Mouse (Mus musculus) limb, embryonic 13.5 days (tissue): ENCODE data around the gene Nr2c2. TPM values are rescaled to one million over a fixed set of nuclear protein-coding genes. Genes with fewer than 3 reads are reported as not detected.
"Not testable (repeated sequence)": the region's sequence is repeated elsewhere in the genome, so short reads cannot be mapped to it uniquely, and the experiment has no call there.

ENCODE experiments used
- ATAC-seq: fragments of 200-750 bp; cut with Nextera tagmentation; 2 replicates; pipeline ENCODE4 v1.8.0; 2017; ENCODE audit warnings: low read depth, moderate number of reproducible peaks, moderate TSS enrichment; ENCODE audit not compliant: low FRiP score
- H3K27ac ChIP-seq: fragments of 300-500 bp; sonication (generic); 2 replicates; pipeline ENCODE4 v1.5.1; 2015; ENCODE audit warnings: inconsistent platforms, mild to moderate bottlenecking, moderate library complexity
- H3K27me3 ChIP-seq: fragments of 300-500 bp; sonication (generic); 2 replicates; pipeline ENCODE4 v1.6.1; 2015; ENCODE audit warnings: mild to moderate bottlenecking, inconsistent platforms
- H3K36me3 ChIP-seq: fragments of 300-500 bp; sonication (generic); 2 replicates; pipeline ENCODE4 v1.6.1; 2015; ENCODE audit warnings: inconsistent platforms, mild to moderate bottlenecking, moderate library complexity
- H3K4me1 ChIP-seq: fragments of 300-500 bp; sonication (generic); 2 replicates; pipeline ENCODE4 v1.6.1; 2015; ENCODE audit warnings: inconsistent platforms
- H3K4me2 ChIP-seq: fragments of 300-500 bp; sonication (generic); replicated peaks from 2 replicates; pipeline ENCODE4 v1.6.1; 2015; ENCODE audit warnings: inconsistent platforms, mild to moderate bottlenecking, moderate library complexity
- H3K4me3 ChIP-seq: fragments of 300-500 bp; sonication (generic); 2 replicates; pipeline ENCODE4 v1.5.1; 2015; ENCODE audit warnings: moderate library complexity, mild to moderate bottlenecking, inconsistent platforms
- H3K9ac ChIP-seq: fragments of 300-500 bp; sonication (generic); 2 replicates; pipeline ENCODE4 v1.6.1; 2015; ENCODE audit warnings: mild to moderate bottlenecking, inconsistent platforms
- H3K9me3 ChIP-seq: fragments of 300-500 bp; sonication (generic); 2 replicates; pipeline ENCODE4 v1.6.1; 2016; ENCODE audit warnings: inconsistent platforms
- WGBS: fragments of 180-500 bp; shearing (Covaris S2); methylation state at CpG from one replicate; pipeline ENCODE4 v1.1.7; 2015; 5-methylcytosine and 5-hydroxymethylcytosine counted together
- polyA plus RNA-seq: library from polyadenylated mRNA; unstranded; fragments of >200 nt; fragmentation: Nextera tagmentation; extraction: Ambion mirVana; gene quantifications from 2 replicates; pipeline ENCODE4 v1.2.1, GENCODE M21; 2015

Gene Nr2c2
- polyA plus RNA-seq, 1 experiment from 2014 or later, result 21.1 TPM

DNA sequence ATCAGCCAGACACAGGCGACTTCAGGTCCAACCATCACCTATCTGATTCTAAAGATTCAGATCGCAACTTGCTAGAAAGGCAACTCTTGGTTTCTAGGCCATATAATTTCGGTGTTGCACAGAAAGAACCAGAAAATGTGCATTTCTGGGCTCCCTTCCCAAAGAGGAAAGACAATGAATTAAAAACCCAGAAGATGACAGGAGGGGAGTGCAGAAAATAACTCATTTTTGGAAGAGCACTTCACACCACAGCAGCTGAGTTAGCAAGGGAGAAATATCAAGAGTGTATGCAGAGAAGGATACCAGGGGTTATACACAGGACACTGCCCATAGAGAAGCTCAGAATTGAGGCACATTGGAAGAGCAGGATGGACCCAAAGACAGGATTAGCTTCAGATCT, 6.3 kb upstream of the Nr2c2 start:
- Histone ChIP-seq H3K36me3 (no peaks in the 10 kb centered on the region), H3K4me1 (peaks cover 4% of the 10 kb centered on the region; the same call in 1 of the 2 replicates), H3K4me2 (no peak overlapping the region), H3K9ac (no peak overlapping the region), H3K27me3 (no peaks in the 10 kb centered on the region), H3K27ac (no peak overlapping the region), H3K4me3 (no peak overlapping the region), H3K9me3 (no peaks in the 10 kb centered on the region)
- 83% methylated on average over 3 of the region's 3 CpGs for WGBS
- ATAC-seq, result no peak

DNA sequence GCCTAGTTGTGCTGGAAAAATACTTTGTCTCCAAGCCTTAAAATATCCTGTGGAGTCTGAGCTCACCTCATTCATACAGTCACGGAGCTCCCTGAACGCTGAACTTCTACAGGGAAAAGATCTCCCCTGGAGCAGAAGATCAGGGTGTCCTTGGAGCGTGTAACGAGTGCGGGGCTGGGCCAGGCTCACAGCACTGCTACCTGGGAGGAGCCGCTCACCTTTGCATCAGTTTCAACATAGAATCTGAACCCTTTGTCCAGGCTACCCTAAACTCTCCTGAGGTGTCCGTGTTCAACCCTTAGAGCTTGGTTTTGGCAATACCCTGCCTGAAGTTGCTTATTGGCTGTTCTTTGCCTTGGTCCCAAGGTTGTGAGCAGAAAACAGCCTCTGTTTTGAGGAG, 2.0 kb upstream of the Nr2c2 start:
- H3K27me3 ChIP-seq, H3K4me3 ChIP-seq, H3K4me2 ChIP-seq, H3K36me3 ChIP-seq, ATAC-seq, H3K9ac ChIP-seq, H3K27ac ChIP-seq, H3K9me3 ChIP-seq: not testable (repeated sequence)
- 86% methylated on average over 7 of the region's 7 CpGs for WGBS
- peaks cover 25% of the 10 kb centered on the region for H3K4me1 ChIP-seq

DNA sequence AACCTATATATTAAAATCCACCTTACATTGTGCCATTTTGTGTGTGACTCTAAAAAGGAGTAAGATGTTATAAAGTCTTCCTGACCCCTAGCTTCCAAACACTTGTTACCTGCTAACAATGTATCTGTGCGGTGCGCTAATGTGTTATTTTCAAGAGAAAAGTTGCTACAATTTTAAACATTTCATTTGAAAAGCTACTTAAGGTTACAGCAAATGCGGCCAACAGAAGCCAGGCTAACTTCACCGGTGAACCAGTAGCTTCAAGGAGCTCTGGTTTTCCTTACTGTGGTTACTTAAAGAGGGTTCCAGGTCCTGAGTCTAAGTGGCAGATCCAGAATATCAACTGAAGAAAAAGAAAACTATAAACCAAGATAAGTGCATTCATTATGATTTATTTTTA, 1.2 kb upstream of the Nr2c2 start:
- 93% methylated on average over 4 of the region's 4 CpGs for WGBS
- Histone ChIP-seq H3K4me1 (peaks cover 34% of the 10 kb centered on the region), H3K27me3 (no peaks in the 10 kb centered on the region), H3K4me2 (peak overlapping the region; percentile 73; the same call in 1 of the 2 replicates), H3K9ac (no peak overlapping the region), H3K27ac (no peak overlapping the region), H3K36me3 (no peaks in the 10 kb centered on the region), H3K9me3 (no peaks in the 10 kb centered on the region), H3K4me3 (no peak overlapping the region)
- no peak for ATAC-seq

DNA sequence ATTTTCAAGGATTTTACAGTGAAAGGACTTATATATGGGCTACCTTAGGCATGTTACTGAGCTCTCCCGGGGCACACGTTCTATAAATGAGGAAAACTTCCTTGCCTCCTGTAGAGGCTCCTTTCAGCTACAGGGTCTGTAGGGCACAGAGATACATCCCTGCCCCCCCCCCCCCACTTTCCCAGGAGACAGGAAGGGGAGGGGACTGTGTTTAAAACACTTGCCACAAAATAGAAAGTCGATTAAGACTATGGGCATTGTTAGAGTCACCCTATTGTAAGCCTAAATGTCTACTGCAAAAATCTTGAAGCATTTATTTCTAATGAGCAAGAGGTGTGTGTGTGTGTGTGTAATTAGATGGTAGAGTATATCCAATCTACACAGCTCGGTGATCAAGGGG, 693 bp upstream of the Nr2c2 start:
- WGBS, result 5% methylated on average over 4 of the region's 4 CpGs
- H3K4me1 ChIP-seq, result peaks cover 38% of the 10 kb centered on the region
- H3K27me3 ChIP-seq, result no peaks in the 10 kb centered on the region
- no peak for ATAC-seq
- peak overlapping the region; percentile 73 for H3K4me2 ChIP-seq
- H3K36me3 ChIP-seq, result no peaks in the 10 kb centered on the region
- no peaks in the 10 kb centered on the region for H3K9me3 ChIP-seq
- H3K4me3 ChIP-seq, result peak overlapping the region; percentile 94
- H3K27ac ChIP-seq, result peak overlapping the region; percentile 99; the same call in 1 of the 2 replicates
- peak overlapping the region; percentile 98 for H3K9ac ChIP-seq

DNA sequence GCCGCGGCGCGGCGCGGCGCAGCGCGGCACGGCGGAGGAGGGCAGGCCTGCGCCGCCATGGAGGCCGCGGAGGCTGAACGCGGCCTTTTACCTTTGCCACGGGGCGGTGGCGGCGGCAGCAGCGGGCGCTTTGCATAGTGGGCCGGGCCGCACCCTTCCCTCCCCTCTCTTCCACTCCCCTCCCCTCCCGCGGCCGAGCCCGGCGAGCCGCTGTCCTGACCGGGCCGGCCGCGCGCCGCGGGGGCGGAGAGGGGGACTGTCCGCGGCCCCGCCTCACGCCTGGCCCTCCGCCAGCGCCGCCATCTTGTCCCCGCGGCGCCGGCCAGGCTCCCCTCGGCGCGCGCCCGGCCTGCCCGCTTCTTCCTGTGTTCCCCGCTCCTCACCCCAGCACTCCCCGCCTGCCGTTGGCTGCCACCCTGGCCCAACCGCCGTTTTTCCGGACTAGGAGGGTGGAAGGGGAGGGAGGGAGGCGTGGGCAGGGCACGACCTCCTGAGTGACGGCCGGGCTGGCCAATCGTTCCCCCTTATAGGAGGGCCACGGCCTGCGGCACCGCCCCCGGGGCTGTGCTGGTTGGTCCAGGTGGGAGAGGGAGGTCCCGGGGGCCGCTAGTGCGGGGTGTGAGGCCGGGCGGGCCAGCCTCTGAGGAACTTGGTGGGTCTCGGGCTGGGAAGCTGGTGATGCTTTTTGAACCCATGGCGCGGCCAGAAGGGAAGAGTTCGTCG, 738 bp downstream of the Nr2c2 start:
- Histone ChIP-seq H3K27me3 (no peaks in the 10 kb centered on the region), H3K4me2 (peak overlapping the region; percentile 81), H3K9ac (peak overlapping the region; percentile 98), H3K9me3 (no peaks in the 10 kb centered on the region), H3K27ac (peak overlapping the region; percentile 99), H3K4me3 (peak overlapping the region; percentile 94), H3K4me1 (peaks cover 38% of the 10 kb centered on the region), H3K36me3 (no peaks in the 10 kb centered on the region)
- under 1% methylated on average over 61 of the region's 81 CpGs for WGBS
- ATAC-seq, result peak; percentile 99

DNA sequence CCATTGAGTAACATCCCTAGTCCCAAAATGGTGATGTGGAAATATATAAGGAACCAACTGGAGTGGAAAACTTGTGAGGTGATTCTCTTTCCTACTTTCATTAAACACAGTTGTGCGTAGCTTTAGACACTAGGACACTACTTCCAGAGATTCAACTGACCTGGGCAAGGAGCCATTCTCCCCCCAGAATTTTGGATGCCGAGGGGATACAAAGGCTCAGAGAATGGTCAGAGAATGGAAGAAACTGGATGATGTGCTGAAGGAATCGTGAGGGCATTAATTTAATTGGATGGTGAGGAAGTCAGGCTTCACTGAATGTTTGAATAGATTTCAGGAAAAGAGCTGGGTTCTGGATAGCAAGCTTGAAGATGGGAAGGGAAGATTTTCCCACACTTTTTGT, 1.5 kb downstream of the Nr2c2 start:
- Histone ChIP-seq H3K9me3 (no peaks in the 10 kb centered on the region), H3K27me3 (no peaks in the 10 kb centered on the region), H3K27ac (peak overlapping the region; percentile 99), H3K4me1 (peaks cover 38% of the 10 kb centered on the region), H3K36me3 (no peaks in the 10 kb centered on the region), H3K9ac (peak overlapping the region; percentile 98), H3K4me2 (peak overlapping the region; percentile 81), H3K4me3 (peak overlapping the region; percentile 94)
- 28% methylated on average over 3 of the region's 3 CpGs for WGBS
- no peak for ATAC-seq

DNA sequence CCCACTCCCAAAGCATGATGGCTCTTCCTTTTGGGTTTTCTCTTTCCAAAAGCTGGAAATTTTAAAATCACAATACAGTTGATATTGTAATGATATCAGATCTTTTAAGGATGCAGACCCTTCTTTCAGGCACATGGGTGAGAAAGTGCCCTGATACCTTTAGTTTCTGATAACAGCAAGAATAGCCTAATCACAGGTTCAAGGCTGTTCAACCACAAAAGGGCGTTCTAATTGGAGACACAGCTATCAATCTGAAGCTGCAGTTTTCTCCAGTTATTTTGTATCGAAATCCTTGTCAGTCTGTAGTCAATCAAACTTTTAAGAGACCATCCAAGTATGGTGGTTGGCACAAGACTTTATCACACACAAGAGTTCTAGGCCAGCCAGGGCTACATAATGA, 2.7 kb downstream of the Nr2c2 start:
- no peak for ATAC-seq
- no peak overlapping the region for H3K27ac ChIP-seq
- no peaks in the 10 kb centered on the region for H3K9me3 ChIP-seq
- whole genome bisulfite sequencing, result 89% methylated on average over 2 of the region's 2 CpGs
- H3K4me2 ChIP-seq, result peak overlapping the region; percentile 81; the same call in 1 of the 2 replicates
- peaks cover 38% of the 10 kb centered on the region for H3K4me1 ChIP-seq
- H3K36me3 ChIP-seq, result no peaks in the 10 kb centered on the region
- no peak overlapping the region for H3K4me3 ChIP-seq
- no peaks in the 10 kb centered on the region for H3K27me3 ChIP-seq
- no peak overlapping the region for H3K9ac ChIP-seq

DNA sequence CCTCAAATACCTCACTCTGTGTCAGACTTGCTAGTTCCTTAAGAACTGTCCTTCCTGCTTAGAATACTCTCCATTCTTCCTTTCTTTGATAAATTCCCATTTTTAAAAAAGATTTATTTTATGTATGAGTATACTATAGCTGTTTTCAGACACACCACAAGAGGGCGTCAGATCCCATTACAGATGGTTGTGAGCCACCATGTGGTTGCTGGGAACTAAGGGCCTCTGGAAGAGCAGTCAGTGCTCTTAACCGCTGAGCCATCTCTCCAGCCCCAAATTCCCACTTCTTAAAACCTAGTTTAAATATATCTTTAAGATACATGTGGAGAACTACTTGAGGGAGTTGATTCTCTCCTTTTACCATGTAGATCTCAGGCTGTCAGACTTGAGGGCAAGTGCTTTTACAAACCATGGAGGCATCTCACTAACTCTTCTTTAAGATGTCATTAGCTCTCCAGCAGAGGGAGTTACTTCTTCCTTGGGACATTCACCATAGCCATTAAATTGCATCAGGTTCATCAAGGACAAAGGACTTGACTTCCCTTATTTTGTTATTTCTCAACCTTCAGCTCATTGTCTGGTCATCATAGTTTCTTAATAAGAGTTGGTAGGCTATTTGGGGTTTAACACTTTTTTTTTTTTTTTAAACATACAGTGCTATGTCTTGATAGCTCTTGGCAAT, 9.6 kb downstream of the Nr2c2 start:
- Histone ChIP-seq H3K9ac (no peak overlapping the region), H3K36me3 (no peaks in the 10 kb centered on the region), H3K4me3 (no peak overlapping the region), H3K27ac (no peak overlapping the region), H3K4me1 (no peaks in the 10 kb centered on the region), H3K9me3 (no peaks in the 10 kb centered on the region), H3K27me3 (no peaks in the 10 kb centered on the region), H3K4me2 (no peak overlapping the region)
- 71% methylated on average over 2 of the region's 2 CpGs for WGBS
- no peak for ATAC-seq

DNA sequence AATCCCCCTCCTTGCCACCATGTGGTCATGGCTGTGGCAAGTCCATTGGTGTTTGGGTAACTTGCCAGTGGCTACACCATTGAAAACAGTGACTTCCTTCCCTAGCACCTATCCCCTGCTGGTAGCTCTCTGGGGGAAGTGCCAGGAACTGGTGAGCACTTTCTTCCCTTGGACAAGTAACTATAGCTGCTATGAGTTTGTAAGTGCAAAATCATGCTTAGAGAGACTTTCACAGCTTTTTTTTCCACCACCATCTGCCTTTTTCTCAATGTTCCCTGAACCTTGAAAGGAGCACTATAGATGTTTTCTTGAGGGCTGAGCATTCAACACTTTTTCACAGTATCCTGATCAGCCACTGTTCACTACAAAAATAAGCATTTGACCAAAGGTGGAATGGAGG, 33.4 kb downstream of the Nr2c2 start:
- no peaks in the 10 kb centered on the region for H3K9me3 ChIP-seq
- H3K9ac ChIP-seq, result no peak overlapping the region
- ATAC-seq, result no peak
- H3K27ac ChIP-seq, result no peak overlapping the region
- no peaks in the 10 kb centered on the region for H3K4me1 ChIP-seq
- no peaks in the 10 kb centered on the region for H3K27me3 ChIP-seq
- H3K36me3 ChIP-seq, result peaks cover 6% of the 10 kb centered on the region
- no peak overlapping the region for H3K4me3 ChIP-seq
- no peak overlapping the region for H3K4me2 ChIP-seq

DNA sequence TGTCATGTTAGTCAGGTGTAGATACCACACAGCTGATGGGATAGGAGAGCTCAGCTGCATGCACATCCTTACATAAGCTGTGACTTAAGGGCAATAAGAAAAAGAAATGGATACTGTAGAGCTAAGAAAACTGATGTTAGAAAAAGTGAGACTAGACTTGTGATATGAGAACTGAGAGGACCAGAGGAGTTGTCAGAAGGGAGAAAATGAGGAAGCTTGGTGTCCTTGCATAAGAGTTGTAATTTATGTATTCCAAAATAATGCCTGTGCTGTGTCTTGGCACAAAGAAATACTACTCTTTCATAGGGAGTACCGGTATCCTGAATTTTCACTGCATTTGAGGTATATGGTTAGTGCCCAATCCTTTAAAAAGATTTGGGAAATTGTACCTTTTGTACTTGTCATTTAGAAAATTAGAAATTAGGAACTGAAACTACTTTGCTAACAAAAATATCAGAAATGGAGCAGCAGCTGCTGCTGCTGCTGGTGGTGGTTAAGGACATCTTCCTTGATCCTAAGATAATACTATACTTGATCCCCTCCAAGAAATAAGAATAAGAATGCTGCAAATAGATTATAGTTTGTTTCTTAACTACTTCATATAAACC, 35.8 kb downstream of the Nr2c2 start:
- peaks cover 6% of the 10 kb centered on the region for H3K36me3 ChIP-seq
- H3K9ac ChIP-seq, result no peak overlapping the region
- H3K27ac ChIP-seq, result no peak overlapping the region
- no peak for ATAC-seq
- no peak overlapping the region for H3K4me3 ChIP-seq
- 94% methylated on average over 1 of the region's 1 CpGs for WGBS
- no peaks in the 10 kb centered on the region for H3K9me3 ChIP-seq
- H3K4me2 ChIP-seq, result no peak overlapping the region
- no peaks in the 10 kb centered on the region for H3K27me3 ChIP-seq
- H3K4me1 ChIP-seq, result no peaks in the 10 kb centered on the region; the same call in 1 of the 2 replicates

DNA sequence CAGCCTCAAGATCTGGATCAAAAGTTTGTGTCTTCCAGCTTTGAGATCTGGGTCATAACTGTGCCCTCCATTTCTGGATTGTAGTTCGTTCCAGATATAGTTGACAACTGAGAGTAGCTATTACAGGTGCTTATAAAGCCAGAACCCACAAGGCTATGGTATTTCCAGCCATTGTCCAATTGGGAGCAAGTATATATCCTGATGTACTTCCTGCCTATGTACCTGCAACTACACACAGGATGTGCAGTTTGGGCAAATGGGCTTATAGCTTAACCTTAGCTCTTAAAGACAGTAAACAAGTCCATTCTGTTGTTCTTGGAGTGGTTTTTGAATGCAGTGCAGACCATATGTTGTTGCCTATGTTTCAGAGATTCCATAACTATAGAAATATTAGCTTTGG, 40.3 kb downstream of the Nr2c2 start:
- Histone ChIP-seq H3K9ac (no peak overlapping the region), H3K4me1 (no peaks in the 10 kb centered on the region; the same call in 1 of the 2 replicates), H3K4me2 (no peak overlapping the region), H3K27ac (no peak overlapping the region), H3K4me3 (no peak overlapping the region), H3K36me3 (peaks cover 8% of the 10 kb centered on the region; the same call in 1 of the 2 replicates), H3K27me3 (no peaks in the 10 kb centered on the region), H3K9me3 (no peaks in the 10 kb centered on the region)
- WGBS, result 90% methylated on average over 1 of the region's 1 CpGs
- no peak for ATAC-seq
